Mouse (Mus musculus) liver, embryonic 12.5 days (tissue): ENCODE results near the gene Pigv. TPM values are rescaled to one million over a fixed set of nuclear protein-coding genes. Genes with fewer than 3 reads are reported as not detected.

Source experiments
- microRNA-seq: library from miRNA; unstranded; fragments of <30 nt; microRNA quantifications from one replicate; pipeline ENCODE4, GENCODE M21; 2017
- polyA plus RNA-seq: library from polyadenylated mRNA; unstranded; fragments of >200 nt; fragmentation: Nextera tagmentation; extraction: Ambion mirVana; gene quantifications from 2 replicates; pipeline ENCODE4 v1.2.1, GENCODE M21; 2016

The Pigv gene
- polyA plus RNA-seq, 1 experiment from 2014 or later: 10.0 TPM

Small RNA genes lying within 50 kb of the gene (microRNA-seq; reads per million reads assigned to microRNA genes)
- 1.1 reads per million for gene Mir7227

Other genes with a start within 250 kb of the Pigv start
- gene Tent5b, start 192.5 kb downstream of the Pigv start, polyA plus RNA-seq: 0.06 TPM in 1 of 2 replicates, not detected in the other
- 0.14 and 0.27 TPM in 2 replicates for gene Trnp1, start 174.1 kb downstream of the Pigv start, polyA plus RNA-seq
- gene Kdf1, start 153.7 kb downstream of the Pigv start, polyA plus RNA-seq: 0.26 and 0.44 TPM in 2 replicates
- gene Nudc, start 126.7 kb downstream of the Pigv start, polyA plus RNA-seq: 285 and 299 TPM in 2 replicates
- gene Nr0b2, start 119.3 kb downstream of the Pigv start, polyA plus RNA-seq: 0.56 and 0.77 TPM in 2 replicates
- 7.8 and 8.9 TPM in 2 replicates for gene Gpatch3, start 97.9 kb downstream of the Pigv start, polyA plus RNA-seq
- gene Gpn2, start 88.3 kb downstream of the Pigv start, polyA plus RNA-seq: 15.2 and 16.2 TPM in 2 replicates
- 0.21 and 0.81 TPM in 2 replicates for gene Sfn, start 70.5 kb downstream of the Pigv start, polyA plus RNA-seq
- gene Zdhhc18, start 22.5 kb downstream of the Pigv start, polyA plus RNA-seq: 4.6 and 5.5 TPM in 2 replicates
- 14.7 TPM in 2 replicates for gene Arid1a, start 84.1 kb upstream of the Pigv start, polyA plus RNA-seq
- gene Rps6ka1, start 215.2 kb upstream of the Pigv start, polyA plus RNA-seq: 60.9 and 63.1 TPM in 2 replicates